Mouse (Mus musculus) testis, adult 2 months (tissue): ENCODE data around the gene Rad9b.

Experiments
- CTCF ChIP-seq: fragments of 200-500 bp; IDR thresholded peaks from 2 replicates; pipeline ENCODE4 v1.5.1; 2012; ENCODE audit warnings: low read depth, mild to moderate bottlenecking, inconsistent platforms, low read length, moderate library complexity; ENCODE audit not compliant: control insufficient read depth, insufficient read depth, insufficient replicate concordance
- POLR2A ChIP-seq: fragments of 200-500 bp; IDR thresholded peaks from 2 replicates; pipeline ENCODE4 v1.6.1; 2012; ENCODE audit warnings: low read depth, mild to moderate bottlenecking, inconsistent platforms, low read length, moderate library complexity; ENCODE audit not compliant: control insufficient read depth

- no peak for TF ChIP-seq CTCF
- TF ChIP-seq POLR2A = no peak
These were observed 67.0 kb downstream of the Rad9b start for GRCm38 (mm10) chr5:122287026-122287425.
